Mouse (Mus musculus): ENCODE measurements around the gene Dusp14. TPM values are rescaled to one million over a fixed set of nuclear protein-coding genes. Genes with fewer than 3 reads are reported as not detected.
A peak's percentile ranks its signal among the peaks of the same experiment; 100 is the strongest.

The Dusp14 gene
- polyA plus RNA-seq, 1 experiment from 2014 or later = 45.6 TPM

DNA sequence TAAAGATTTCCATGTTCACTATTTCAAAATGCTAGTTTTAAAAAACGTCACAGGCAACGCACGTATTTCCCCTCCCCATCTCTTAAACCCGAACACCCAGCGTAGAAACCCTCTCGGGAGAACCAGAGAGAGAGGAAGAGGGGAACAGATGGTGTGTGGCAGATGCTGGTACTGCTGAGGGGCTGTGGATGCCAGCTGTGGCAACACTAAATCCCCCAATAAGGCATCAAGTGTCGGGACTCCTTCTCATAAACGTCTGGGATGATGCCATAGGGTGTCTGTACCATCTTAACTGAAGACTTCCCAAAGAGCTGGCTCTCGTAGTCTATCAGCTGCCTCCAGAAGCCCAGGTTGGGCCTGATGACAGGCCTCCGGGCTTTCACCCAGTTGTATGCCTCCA lies 20.6 kb downstream of the Dusp14 start:
- H3K27ac ChIP-seq = no peak overlapping the region
- no peaks in the 10 kb centered on the region for H3K9me3 ChIP-seq (replicated peaks; ENCODE audit: low read length)
- no peaks in the 10 kb centered on the region for H3K4me1 ChIP-seq (replicated peaks; ENCODE audit: insufficient read depth, low read length)
- 0 out of 2 replicates have a peak, but pooled peaks cover 3% of the 10 kb centered on the region for H3K36me3 ChIP-seq (ENCODE audit: insufficient read depth, low read length)
- no peak for TF ChIP-seq CTCF (IDR thresholded peaks at IDR 0.05; ENCODE audit: low read depth)
- no peak overlapping the region for H3K9ac ChIP-seq (ENCODE audit: low read depth, low read length)
- WGBS = 66% methylated on average over 10 of the region's 10 CpGs
- no peak overlapping the region for H3K4me3 ChIP-seq (replicated peaks; ENCODE audit: low read depth, low read length)
- H3K27me3 ChIP-seq (ENCODE audit: insufficient read depth, low read length) = no peaks in the 10 kb centered on the region
- DNase-seq (ENCODE audit: low spot score) = no peak
- no peak for ATAC-seq (replicated peaks; ENCODE audit: low FRiP score, low read depth)
- H3K4me2 ChIP-seq (ENCODE audit: low read length) = no peak overlapping the region

DNA sequence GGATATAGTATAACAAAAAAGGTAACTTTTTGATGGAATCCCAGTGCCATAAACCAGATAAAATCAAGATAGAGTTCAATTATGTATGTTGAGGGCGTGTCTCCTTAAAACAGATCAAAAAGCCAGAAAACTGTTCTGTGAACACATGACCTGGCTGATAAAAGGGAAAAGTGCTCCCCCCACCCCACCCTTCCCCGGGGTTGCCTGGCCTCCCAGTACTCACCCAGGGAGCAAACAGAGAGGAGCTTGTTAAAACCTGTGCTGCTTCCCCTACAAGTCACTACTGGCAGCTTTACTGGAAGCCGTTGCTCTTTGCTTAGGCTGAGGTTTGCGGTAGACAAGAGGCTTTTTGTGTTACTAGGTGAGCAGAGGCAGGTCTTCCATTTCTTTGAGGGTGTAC lies 21.8 kb downstream of the Dusp14 start:
- Histone ChIP-seq H3K4me2 (ENCODE audit: low read length) (no peak overlapping the region), H3K36me3 (ENCODE audit: insufficient read depth, low read length) (0 out of 2 replicates have a peak, but pooled peaks cover 3% of the 10 kb centered on the region), H3K27ac (no peak overlapping the region), H3K27me3 (ENCODE audit: insufficient read depth, low read length) (no peaks in the 10 kb centered on the region), H3K4me3 (replicated peaks; ENCODE audit: low read depth, low read length) (no peak overlapping the region), H3K9ac (ENCODE audit: low read depth, low read length) (no peak overlapping the region), H3K9me3 (replicated peaks; ENCODE audit: low read length) (no peaks in the 10 kb centered on the region), H3K4me1 (replicated peaks; ENCODE audit: insufficient read depth, low read length) (no peaks in the 10 kb centered on the region)
- TF ChIP-seq CTCF (IDR thresholded peaks at IDR 0.05; ENCODE audit: low read depth) = no peak
- WGBS = 69% methylated on average over 4 of the region's 4 CpGs
- DNase-seq (ENCODE audit: low spot score) (no peak), ATAC-seq (replicated peaks; ENCODE audit: low FRiP score, low read depth) (no peak)

DNA sequence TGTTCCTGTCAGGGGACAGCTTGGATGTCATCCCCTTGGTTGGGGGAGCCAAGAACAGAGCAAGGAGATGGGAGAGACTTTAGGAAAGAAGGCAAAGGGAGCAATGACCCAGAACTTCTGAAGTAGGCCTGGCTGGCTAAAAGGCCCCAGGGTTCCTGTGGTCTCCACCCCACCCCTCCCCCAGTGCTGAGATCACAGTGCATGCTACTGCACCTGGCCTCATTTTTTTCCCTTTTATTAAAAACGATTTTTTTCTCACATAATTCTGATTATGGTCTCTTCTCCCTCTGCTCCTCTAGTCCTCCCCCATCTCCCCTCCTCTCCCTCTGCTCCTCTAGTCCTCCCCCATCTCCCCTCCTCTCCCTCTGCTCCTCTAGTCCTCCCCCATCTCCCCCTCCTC lies 24.1 kb downstream of the Dusp14 start:
- ATAC-seq (replicated peaks; ENCODE audit: low FRiP score, low read depth) (no peak), DNase-seq (ENCODE audit: low spot score) (no peak)
- Histone ChIP-seq H3K27ac (no peak overlapping the region), H3K9ac (ENCODE audit: low read depth, low read length) (no peak overlapping the region), H3K27me3 (ENCODE audit: insufficient read depth, low read length) (no peaks in the 10 kb centered on the region), H3K4me1 (replicated peaks; ENCODE audit: insufficient read depth, low read length) (no peaks in the 10 kb centered on the region), H3K4me3 (replicated peaks; ENCODE audit: low read depth, low read length) (no peak overlapping the region), H3K9me3 (replicated peaks; ENCODE audit: low read length) (no peaks in the 10 kb centered on the region), H3K4me2 (ENCODE audit: low read length) (no peak overlapping the region), H3K36me3 (ENCODE audit: insufficient read depth, low read length) (peaks cover 13% of the 10 kb centered on the region; the same call in 1 of the 2 replicates)
- 13% methylated on average over 1 of the region's 1 CpGs for WGBS
- TF ChIP-seq CTCF (IDR thresholded peaks at IDR 0.05; ENCODE audit: low read depth) = no peak

DNA sequence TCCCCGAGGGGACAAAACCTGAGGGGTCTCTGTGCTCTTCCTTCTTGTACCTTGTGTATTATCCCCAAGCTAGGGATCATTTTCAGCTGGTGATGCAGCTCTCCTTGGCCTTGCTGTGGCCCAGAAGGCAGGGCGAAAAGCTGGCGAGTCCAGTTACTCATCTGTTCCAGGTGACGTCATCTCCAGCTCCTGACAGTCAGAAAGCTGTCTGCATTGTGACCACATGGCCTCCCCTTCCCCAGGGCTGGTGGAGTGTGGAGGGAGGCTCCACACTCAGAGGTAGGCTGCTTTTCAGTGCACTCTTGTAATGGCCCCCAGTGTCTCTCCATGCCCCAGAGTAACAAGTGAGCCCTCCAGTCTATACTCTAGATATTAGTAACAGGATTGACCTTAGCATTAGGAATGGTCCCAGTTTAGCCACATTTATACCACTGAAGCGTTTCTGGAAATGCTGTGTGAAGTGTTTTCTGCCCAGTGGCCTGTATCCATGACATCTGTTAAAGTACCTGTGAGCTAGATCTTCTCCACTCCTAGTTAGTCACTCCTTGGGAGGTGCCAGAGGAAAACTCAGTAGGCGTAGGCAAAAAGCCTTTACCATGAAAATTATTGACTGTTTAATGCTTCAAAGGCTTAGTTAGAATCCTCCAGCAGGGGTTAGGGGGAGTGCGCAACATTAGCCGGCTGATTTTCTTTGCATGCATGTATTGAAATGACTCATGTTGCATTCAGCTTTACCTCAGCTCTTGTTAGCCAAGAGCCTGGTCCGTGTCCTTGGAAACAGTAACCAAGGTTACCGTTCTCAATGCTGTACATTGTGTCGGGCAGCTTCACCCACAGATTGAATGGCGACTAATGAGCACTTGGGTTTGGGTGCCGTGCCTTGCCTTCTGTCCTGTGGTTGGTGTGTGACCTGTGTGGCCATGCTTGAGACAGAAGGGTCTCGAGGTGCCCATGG lies 26.0 kb downstream of the Dusp14 start:
- Histone ChIP-seq H3K4me1 (replicated peaks; ENCODE audit: insufficient read depth, low read length) (no peaks in the 10 kb centered on the region), H3K9ac (ENCODE audit: low read depth, low read length) (no peak overlapping the region), H3K4me3 (replicated peaks; ENCODE audit: low read depth, low read length) (no peak overlapping the region), H3K9me3 (replicated peaks; ENCODE audit: low read length) (no peaks in the 10 kb centered on the region), H3K27ac (peak overlapping the region; percentile 4; the same call in 1 of the 2 replicates), H3K36me3 (ENCODE audit: insufficient read depth, low read length) (peaks cover 13% of the 10 kb centered on the region; the same call in 1 of the 2 replicates), H3K4me2 (ENCODE audit: low read length) (no peak overlapping the region), H3K27me3 (ENCODE audit: insufficient read depth, low read length) (no peaks in the 10 kb centered on the region)
- DNase-seq (ENCODE audit: low spot score) (no peak), ATAC-seq (replicated peaks; ENCODE audit: low FRiP score, low read depth) (peak; percentile 67; the same call in 1 of the 2 replicates)
- no peak for TF ChIP-seq CTCF (IDR thresholded peaks at IDR 0.05; ENCODE audit: low read depth)
- 61% methylated on average over 14 of the region's 14 CpGs for WGBS

DNA sequence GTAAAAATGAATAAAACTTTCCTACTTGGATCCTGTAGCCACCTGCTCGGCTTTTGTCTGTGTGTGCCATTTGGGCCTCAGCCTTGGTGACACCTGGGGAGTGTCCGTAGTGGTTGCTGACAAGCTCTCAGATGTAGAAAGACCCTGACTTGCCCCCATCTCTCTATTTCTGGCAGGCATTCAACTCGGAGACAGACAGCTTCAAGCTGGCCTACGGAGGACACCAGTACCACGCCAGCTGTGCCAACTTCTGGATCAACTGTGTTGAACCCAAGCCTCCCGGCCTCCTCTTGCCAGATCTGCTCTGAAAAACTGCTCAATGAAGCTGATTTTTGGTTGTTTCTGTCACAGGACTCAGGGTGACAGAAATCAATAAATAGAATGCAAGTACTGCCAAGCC lies 28.4 kb downstream of the Dusp14 start:
- no peak overlapping the region for H3K27ac ChIP-seq
- no peak for TF ChIP-seq CTCF (IDR thresholded peaks at IDR 0.05; ENCODE audit: low read depth)
- no peak overlapping the region for H3K4me3 ChIP-seq (replicated peaks; ENCODE audit: low read depth, low read length)
- 78% methylated on average over 6 of the region's 6 CpGs for WGBS
- H3K4me2 ChIP-seq (ENCODE audit: low read length) = no peak overlapping the region
- no peaks in the 10 kb centered on the region for H3K4me1 ChIP-seq (replicated peaks; ENCODE audit: insufficient read depth, low read length)
- H3K27me3 ChIP-seq (ENCODE audit: insufficient read depth, low read length) = no peaks in the 10 kb centered on the region
- peaks cover 13% of the 10 kb centered on the region; the same call in 1 of the 2 replicates for H3K36me3 ChIP-seq (ENCODE audit: insufficient read depth, low read length)
- no peaks in the 10 kb centered on the region for H3K9me3 ChIP-seq (replicated peaks; ENCODE audit: low read length)
- ATAC-seq (replicated peaks; ENCODE audit: low FRiP score, low read depth) (no peak), DNase-seq (ENCODE audit: low spot score) (no peak)
- no peak overlapping the region for H3K9ac ChIP-seq (ENCODE audit: low read depth, low read length)

DNA sequence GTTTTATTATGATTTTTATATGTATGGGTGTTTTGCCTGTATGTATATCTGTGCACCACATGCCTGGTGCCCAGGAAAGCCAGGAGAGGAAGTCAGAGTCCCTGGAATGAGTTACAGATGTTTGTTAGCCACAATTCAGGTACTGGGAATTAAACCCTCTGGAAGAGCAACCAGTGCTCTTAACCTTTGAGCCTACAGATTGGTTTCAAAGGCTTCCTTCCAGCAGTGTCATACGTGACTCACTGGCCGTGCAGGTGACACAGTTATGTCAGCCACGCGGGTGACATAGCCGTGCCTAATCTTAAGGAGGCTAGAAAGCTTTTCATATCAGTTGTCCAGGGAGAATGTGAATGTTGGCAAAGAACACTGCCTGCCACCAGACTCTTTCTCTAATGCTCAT lies 35.4 kb downstream of the Dusp14 start:
- Histone ChIP-seq H3K36me3 (ENCODE audit: insufficient read depth, low read length) (0 out of 2 replicates have a peak, but pooled peaks cover 10% of the 10 kb centered on the region), H3K9ac (ENCODE audit: low read depth, low read length) (no peak overlapping the region), H3K4me2 (ENCODE audit: low read length) (no peak overlapping the region), H3K4me3 (replicated peaks; ENCODE audit: low read depth, low read length) (no peak overlapping the region), H3K4me1 (replicated peaks; ENCODE audit: insufficient read depth, low read length) (no peaks in the 10 kb centered on the region), H3K27ac (no peak overlapping the region), H3K9me3 (replicated peaks; ENCODE audit: low read length) (no peaks in the 10 kb centered on the region), H3K27me3 (ENCODE audit: insufficient read depth, low read length) (no peaks in the 10 kb centered on the region)
- ATAC-seq (replicated peaks; ENCODE audit: low FRiP score, low read depth) (no peak), DNase-seq (ENCODE audit: low spot score) (no peak)
- 80% methylated on average over 5 of the region's 5 CpGs for WGBS
- no peak for TF ChIP-seq CTCF (IDR thresholded peaks at IDR 0.05; ENCODE audit: low read depth)

Data from kidney, postnatal 0 days (tissue).